Mouse (Mus musculus): ENCODE measurements around the gene Sh3glb2. TPM values are rescaled to one million over a fixed set of nuclear protein-coding genes. Genes with fewer than 3 reads are reported as not detected.
A peak's percentile ranks its signal among the peaks of the same experiment; 100 is the strongest.

Sh3glb2 gene
- polyA plus RNA-seq, 1 experiment from 2014 or later: 48.1 TPM

- H3K4me3 ChIP-seq (ENCODE audit: low read depth, low read length): no peak overlapping the region
- H3K27ac ChIP-seq (ENCODE audit: low read depth, low read length): peak overlapping the region; percentile 95
- H3K4me2 ChIP-seq: peak overlapping the region; percentile 4; the same call in 1 of the 2 replicates
- ATAC-seq (ENCODE audit: low FRiP score) (peak; percentile 80), DNase-seq (ENCODE audit: low spot score, missing footprints) (peak; percentile 94)
- H3K4me1 ChIP-seq (ENCODE audit: control insufficient read depth, insufficient read depth, low read length): peaks cover 32% of the 10 kb centered on the region
- peak overlapping the region; percentile 59 for H3K9ac ChIP-seq (ENCODE audit: low read length)
- H3K36me3 ChIP-seq (ENCODE audit: control insufficient read depth, insufficient read depth, low read length): peaks cover 4% of the 10 kb centered on the region; the same call in 1 of the 2 replicates
- no peaks in the 10 kb centered on the region for H3K9me3 ChIP-seq (ENCODE audit: control insufficient read depth, low read length)
- 21% methylated on average over 20 of the region's 20 CpGs for WGBS
- H3K27me3 ChIP-seq (ENCODE audit: control insufficient read depth, insufficient read depth, low read length): no peaks in the 10 kb centered on the region; the same call in 1 of the 2 replicates
Observed at GRCm38 (mm10) chr2:30399191-30400171, 40.3 kb upstream of the Sh3glb2 start.

- H3K27ac ChIP-seq (ENCODE audit: low read depth, low read length): peak overlapping the region; percentile 95; the same call in 1 of the 2 replicates
- H3K4me2 ChIP-seq: no peak overlapping the region
- H3K36me3 ChIP-seq (ENCODE audit: control insufficient read depth, insufficient read depth, low read length): peaks cover 4% of the 10 kb centered on the region; the same call in 1 of the 2 replicates
- peak overlapping the region; percentile 37 for H3K9ac ChIP-seq (ENCODE audit: low read length)
- DNase-seq (ENCODE audit: low spot score, missing footprints): no peak
- no peaks in the 10 kb centered on the region; the same call in 1 of the 2 replicates for H3K27me3 ChIP-seq (ENCODE audit: control insufficient read depth, insufficient read depth, low read length)
- H3K4me3 ChIP-seq (ENCODE audit: low read depth, low read length): no peak overlapping the region
- peaks cover 40% of the 10 kb centered on the region for H3K4me1 ChIP-seq (ENCODE audit: control insufficient read depth, insufficient read depth, low read length)
- no peak for ATAC-seq (ENCODE audit: low FRiP score)
- H3K9me3 ChIP-seq (ENCODE audit: control insufficient read depth, low read length): no peaks in the 10 kb centered on the region
- 47% methylated on average over 10 of the region's 10 CpGs for WGBS
Observed at GRCm38 (mm10) chr2:30397986-30398512, 38.9 kb upstream of the Sh3glb2 start.

- Histone ChIP-seq H3K27me3 (ENCODE audit: control insufficient read depth, insufficient read depth, low read length) (no peaks in the 10 kb centered on the region), H3K9ac (ENCODE audit: low read length) (no peak overlapping the region), H3K36me3 (ENCODE audit: control insufficient read depth, insufficient read depth, low read length) (peaks cover 4% of the 10 kb centered on the region; the same call in 1 of the 2 replicates), H3K9me3 (ENCODE audit: control insufficient read depth, low read length) (no peaks in the 10 kb centered on the region), H3K4me3 (ENCODE audit: low read depth, low read length) (no peak overlapping the region), H3K27ac (ENCODE audit: low read depth, low read length) (no peak overlapping the region), H3K4me1 (ENCODE audit: control insufficient read depth, insufficient read depth, low read length) (peaks cover 43% of the 10 kb centered on the region), H3K4me2 (no peak overlapping the region)
- ATAC-seq (ENCODE audit: low FRiP score) (no peak), DNase-seq (ENCODE audit: low spot score, missing footprints) (no peak)
- WGBS: 86% methylated on average over 7 of the region's 7 CpGs
Observed at GRCm38 (mm10) chr2:30396246-30396645, 37.1 kb upstream of the Sh3glb2 start.

GRCm38 (mm10) chr2:30395757-30396156, 36.6 kb upstream of the Sh3glb2 start:
- H3K27ac ChIP-seq (ENCODE audit: low read depth, low read length): no peak overlapping the region
- DNase-seq (ENCODE audit: low spot score, missing footprints) (no peak), ATAC-seq (ENCODE audit: low FRiP score) (no peak)
- no peak overlapping the region for H3K9ac ChIP-seq (ENCODE audit: low read length)
- peaks cover 4% of the 10 kb centered on the region; the same call in 1 of the 2 replicates for H3K36me3 ChIP-seq (ENCODE audit: control insufficient read depth, insufficient read depth, low read length)
- no peak overlapping the region for H3K4me2 ChIP-seq
- no peaks in the 10 kb centered on the region for H3K27me3 ChIP-seq (ENCODE audit: control insufficient read depth, insufficient read depth, low read length)
- no peaks in the 10 kb centered on the region for H3K9me3 ChIP-seq (ENCODE audit: control insufficient read depth, low read length)
- no peak overlapping the region for H3K4me3 ChIP-seq (ENCODE audit: low read depth, low read length)
- peaks cover 42% of the 10 kb centered on the region for H3K4me1 ChIP-seq (ENCODE audit: control insufficient read depth, insufficient read depth, low read length)
- WGBS: 93% methylated on average over 7 of the region's 7 CpGs

GRCm38 (mm10) chr2:30393370-30393656, 34.2 kb upstream of the Sh3glb2 start:
- peak overlapping the region; percentile 91 for H3K4me3 ChIP-seq (ENCODE audit: low read depth, low read length)
- H3K36me3 ChIP-seq (ENCODE audit: control insufficient read depth, insufficient read depth, low read length): peaks cover 4% of the 10 kb centered on the region; the same call in 1 of the 2 replicates
- peak overlapping the region; percentile 97 for H3K4me2 ChIP-seq
- H3K4me1 ChIP-seq (ENCODE audit: control insufficient read depth, insufficient read depth, low read length): peaks cover 18% of the 10 kb centered on the region
- peak overlapping the region; percentile 84 for H3K9ac ChIP-seq (ENCODE audit: low read length)
- no peak for ATAC-seq (ENCODE audit: low FRiP score)
- H3K27me3 ChIP-seq (ENCODE audit: control insufficient read depth, insufficient read depth, low read length): no peaks in the 10 kb centered on the region
- DNase-seq (ENCODE audit: low spot score, missing footprints): no peak
- 81% methylated on average over 1 of the region's 1 CpGs for WGBS
- H3K27ac ChIP-seq (ENCODE audit: low read depth, low read length): peak overlapping the region; percentile 74; the same call in 1 of the 2 replicates
- no peaks in the 10 kb centered on the region for H3K9me3 ChIP-seq (ENCODE audit: control insufficient read depth, low read length)

- H3K9ac ChIP-seq (ENCODE audit: low read length): peak overlapping the region; percentile 84
- H3K9me3 ChIP-seq (ENCODE audit: control insufficient read depth, low read length): no peaks in the 10 kb centered on the region
- H3K4me1 ChIP-seq (ENCODE audit: control insufficient read depth, insufficient read depth, low read length): peaks cover 12% of the 10 kb centered on the region
- peak; percentile 100 for DNase-seq (ENCODE audit: low spot score, missing footprints)
- H3K27ac ChIP-seq (ENCODE audit: low read depth, low read length): peak overlapping the region; percentile 74
- peaks cover 4% of the 10 kb centered on the region; the same call in 1 of the 2 replicates for H3K36me3 ChIP-seq (ENCODE audit: control insufficient read depth, insufficient read depth, low read length)
- H3K4me2 ChIP-seq: peak overlapping the region; percentile 97
- no peaks in the 10 kb centered on the region for H3K27me3 ChIP-seq (ENCODE audit: control insufficient read depth, insufficient read depth, low read length)
- WGBS: under 1% methylated on average over 48 of the region's 54 CpGs
- peak overlapping the region; percentile 91 for H3K4me3 ChIP-seq (ENCODE audit: low read depth, low read length)
- peak; percentile 85 for ATAC-seq (ENCODE audit: low FRiP score)
Observed at GRCm38 (mm10) chr2:30392577-30393369, 33.6 kb upstream of the Sh3glb2 start.

GRCm38 (mm10) chr2:30392114-30392576, 33.0 kb upstream of the Sh3glb2 start, which contains the start of gene Dolpp1:
Gene Dolpp1, plus strand, starts transcription at chr2:30392254.
- Histone ChIP-seq H3K4me3 (ENCODE audit: low read depth, low read length) (peak within 1 kb of the TSS; percentile 91), H3K9ac (ENCODE audit: low read length) (peak within 1 kb of the TSS; percentile 84), H3K4me2 (peak within 1 kb of the TSS; percentile 97), H3K9me3 (ENCODE audit: control insufficient read depth, low read length) (no peaks in the 10 kb centered on the region), H3K4me1 (ENCODE audit: control insufficient read depth, insufficient read depth, low read length) (peaks cover 12% of the 10 kb centered on the region), H3K36me3 (ENCODE audit: control insufficient read depth, insufficient read depth, low read length) (0 out of 2 replicates have a peak, but pooled peaks cover under 1% of the 10 kb centered on the region), H3K27me3 (ENCODE audit: control insufficient read depth, insufficient read depth, low read length) (no peaks in the 10 kb centered on the region), H3K27ac (ENCODE audit: low read depth, low read length) (peak within 1 kb of the TSS; percentile 74)
- peak; percentile 98 for ATAC-seq (ENCODE audit: low FRiP score)
- WGBS: under 1% methylated on average over 40 of the region's 40 CpGs
- peak; percentile 98 for DNase-seq (ENCODE audit: low spot score, missing footprints)

GRCm38 (mm10) chr2:30389000-30389399, 29.9 kb upstream of the Sh3glb2 start:
- Histone ChIP-seq H3K4me3 (ENCODE audit: low read depth, low read length) (no peak overlapping the region), H3K9ac (ENCODE audit: low read length) (no peak overlapping the region), H3K9me3 (ENCODE audit: control insufficient read depth, low read length) (no peaks in the 10 kb centered on the region), H3K4me1 (ENCODE audit: control insufficient read depth, insufficient read depth, low read length) (peaks cover 12% of the 10 kb centered on the region), H3K27ac (ENCODE audit: low read depth, low read length) (no peak overlapping the region), H3K36me3 (ENCODE audit: control insufficient read depth, insufficient read depth, low read length) (peaks cover 2% of the 10 kb centered on the region; the same call in 1 of the 2 replicates), H3K27me3 (ENCODE audit: control insufficient read depth, insufficient read depth, low read length) (no peaks in the 10 kb centered on the region), H3K4me2 (no peak overlapping the region)
- no peak for ATAC-seq (ENCODE audit: low FRiP score)
- DNase-seq (ENCODE audit: low spot score, missing footprints): no peak
- WGBS: 87% methylated on average over 2 of the region's 2 CpGs

All from midbrain, embryonic 11.5 days (tissue).